Mouse (Mus musculus) kidney, adult 2 months (tissue): ENCODE results near the gene Rps27l. TPM values are rescaled to one million over a fixed set of nuclear protein-coding genes. Genes with fewer than 3 reads are reported as not detected.
A peak's percentile ranks its signal among the peaks of the same experiment; 100 is the strongest.

Source experiments
- DNase-seq: peaks from one replicate; pipeline ENCODE4 v3.0.0; 2021
- H3K27ac ChIP-seq: fragments of 200-500 bp; 2 replicates; pipeline ENCODE4 v1.5.1; 2012; ENCODE audit warnings: low read depth, low read length, control low read depth, inconsistent platforms; ENCODE audit not compliant: insufficient read depth
- H3K27me3 ChIP-seq: fragments of 200-500 bp; replicated peaks from 2 replicates; pipeline ENCODE4 v1.6.1; 2012; ENCODE audit warnings: mild to moderate bottlenecking, moderate library complexity, low read length, inconsistent platforms; ENCODE audit not compliant: control insufficient read depth, insufficient read depth
- H3K36me3 ChIP-seq: fragments of 200-500 bp; 2 replicates; pipeline ENCODE4 v1.6.1; 2012; ENCODE audit warnings: mild to moderate bottlenecking, moderate library complexity, low read length, inconsistent platforms; ENCODE audit not compliant: control insufficient read depth, insufficient read depth
- H3K4me1 ChIP-seq: fragments of 200-500 bp; 2 replicates; pipeline ENCODE4 v1.6.1; 2011; ENCODE audit warnings: low read length; ENCODE audit not compliant: control insufficient read depth, insufficient read depth
- H3K4me3 ChIP-seq: fragments of 200-500 bp; 2 replicates; pipeline ENCODE4 v1.5.1; 2011; ENCODE audit warnings: mild to moderate bottlenecking, low read depth, low read length, control low read depth; ENCODE audit not compliant: insufficient read depth
- CTCF ChIP-seq: fragments of 200-500 bp; conservative IDR thresholded peaks from 2 replicates; pipeline ENCODE4 v1.5.1; 2011; ENCODE audit warnings: low read depth, mild to moderate bottlenecking, control low read depth, low read length, moderate library complexity, mixed read lengths; ENCODE audit not compliant: insufficient read depth, insufficient read length
- POLR2A ChIP-seq: fragments of 200-500 bp; IDR thresholded peaks from one replicate; pipeline ENCODE4 v1.6.1; 2011; ENCODE audit warnings: low read depth, low read length, control low read depth
- WGBS: fragments of 180-500 bp; shearing (Covaris S2); methylation state at CpG from one replicate; pipeline ENCODE4 v1.1.7; 2018; 5-methylcytosine and 5-hydroxymethylcytosine counted together
- polyA plus RNA-seq: library from polyadenylated mRNA; depleted of rRNA; stranded (reverse); fragments of >200 nt; gene quantifications from 2 replicates; pipeline ENCODE4 v1.2.3, GENCODE M21; 2012

Gene Rps27l
- polyA plus RNA-seq, 1 experiment = 128 TPM

- Histone ChIP-seq H3K4me1 (peaks cover 3% of the 10 kb centered on the region; the same call in 1 of the 2 replicates), H3K27me3 (no peaks in the 10 kb centered on the region), H3K4me3 (no peak overlapping the region), H3K27ac (no peak overlapping the region), H3K36me3 (no peaks in the 10 kb centered on the region)
- peak; percentile 73 for DNase-seq
- TF ChIP-seq CTCF (peak; percentile 96), POLR2A (no peak)
- 13% methylated on average over 5 of the region's 5 CpGs for WGBS
Observed at GRCm38 (mm10) chr9:66980458-66980857, 34.6 kb downstream of the Rps27l start.

DNA sequence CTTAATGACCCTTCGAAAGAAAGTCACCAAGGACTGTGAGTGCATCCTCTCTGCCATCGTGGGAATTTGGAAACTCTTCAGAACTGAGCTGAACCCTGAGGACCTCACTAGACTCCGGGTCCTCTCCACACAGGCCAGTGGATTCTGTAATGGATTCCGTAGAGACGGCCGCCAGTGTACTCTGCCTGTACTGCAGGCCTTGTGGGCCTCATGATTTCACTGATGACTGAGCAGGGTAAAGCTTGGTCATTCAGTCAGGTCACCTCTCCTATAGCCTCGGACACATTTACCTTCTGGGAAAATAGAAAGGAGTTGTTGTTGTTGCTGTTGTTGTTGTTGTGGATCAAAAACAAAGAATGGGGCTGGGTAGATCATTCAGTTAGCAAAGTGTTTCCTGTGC is 36.2 kb downstream of the Rps27l start:
- 36% methylated on average over 7 of the region's 7 CpGs for WGBS
- Histone ChIP-seq H3K27ac (no peak overlapping the region), H3K4me1 (no peaks in the 10 kb centered on the region), H3K4me3 (no peak overlapping the region), H3K27me3 (no peaks in the 10 kb centered on the region), H3K36me3 (no peaks in the 10 kb centered on the region)
- DNase-seq = no peak
- TF ChIP-seq POLR2A (no peak), CTCF (no peak)

- peaks cover 13% of the 10 kb centered on the region for H3K4me1 ChIP-seq
- no peak overlapping the region for H3K27ac ChIP-seq
- 67% methylated on average over 7 of the region's 7 CpGs for WGBS
- TF ChIP-seq CTCF = no peak
- no peak for TF ChIP-seq POLR2A
- H3K4me3 ChIP-seq = no peak overlapping the region
- no peak for DNase-seq
- no peaks in the 10 kb centered on the region for H3K36me3 ChIP-seq
- no peaks in the 10 kb centered on the region for H3K27me3 ChIP-seq
Observed at GRCm38 (mm10) chr9:66985377-66985776, 39.5 kb downstream of the Rps27l start.

DNA sequence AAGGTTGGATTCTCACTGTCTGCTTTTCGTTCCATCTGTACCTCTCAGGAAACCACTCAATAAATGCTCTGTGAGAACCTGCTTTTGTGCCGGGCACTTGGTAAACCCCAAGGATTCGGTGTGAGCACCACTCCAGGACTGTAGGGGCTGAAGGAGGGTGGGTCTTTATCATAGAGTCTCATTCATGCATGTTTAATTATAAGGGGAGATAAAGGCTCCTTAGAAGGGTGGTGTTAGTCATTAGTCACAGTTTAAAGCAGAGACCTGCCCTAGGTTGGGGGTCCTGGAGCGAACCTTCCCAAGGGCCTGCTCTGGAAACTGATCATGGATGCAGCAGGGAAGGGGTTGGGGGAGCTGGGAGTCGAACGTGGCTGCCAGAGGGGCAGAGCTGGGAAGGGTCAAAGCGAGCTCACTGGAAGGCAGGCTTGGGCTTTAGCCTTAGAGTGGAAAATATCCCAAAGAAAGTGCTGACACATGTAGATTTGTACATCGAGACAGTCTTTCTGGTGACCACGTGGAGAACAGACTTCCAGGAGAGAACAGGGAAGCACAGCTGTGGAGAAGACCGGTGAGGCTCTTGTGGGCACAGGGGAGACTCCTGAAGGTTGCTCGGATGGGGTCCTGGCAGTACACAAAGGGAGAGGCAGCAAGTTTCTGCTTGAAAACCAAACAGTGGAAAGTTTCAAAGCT is 42.5 kb downstream of the Rps27l start:
- H3K27me3 ChIP-seq = no peaks in the 10 kb centered on the region
- no peak overlapping the region for H3K4me3 ChIP-seq
- peak overlapping the region; percentile 82 for H3K27ac ChIP-seq
- 37% methylated on average over 11 of the region's 11 CpGs for WGBS
- DNase-seq = peak; percentile 26
- TF ChIP-seq POLR2A (no peak), CTCF (no peak)
- peaks cover 13% of the 10 kb centered on the region for H3K4me1 ChIP-seq
- H3K36me3 ChIP-seq = no peaks in the 10 kb centered on the region

- no peak for TF ChIP-seq CTCF
- no peak for TF ChIP-seq POLR2A
- Histone ChIP-seq H3K27me3 (no peaks in the 10 kb centered on the region), H3K27ac (peak overlapping the region; percentile 82), H3K4me1 (peaks cover 13% of the 10 kb centered on the region), H3K36me3 (no peaks in the 10 kb centered on the region), H3K4me3 (no peak overlapping the region)
- 26% methylated on average over 6 of the region's 6 CpGs for WGBS
- DNase-seq = peak; percentile 85
Observed at GRCm38 (mm10) chr9:66988888-66989414, 43.1 kb downstream of the Rps27l start.

DNA sequence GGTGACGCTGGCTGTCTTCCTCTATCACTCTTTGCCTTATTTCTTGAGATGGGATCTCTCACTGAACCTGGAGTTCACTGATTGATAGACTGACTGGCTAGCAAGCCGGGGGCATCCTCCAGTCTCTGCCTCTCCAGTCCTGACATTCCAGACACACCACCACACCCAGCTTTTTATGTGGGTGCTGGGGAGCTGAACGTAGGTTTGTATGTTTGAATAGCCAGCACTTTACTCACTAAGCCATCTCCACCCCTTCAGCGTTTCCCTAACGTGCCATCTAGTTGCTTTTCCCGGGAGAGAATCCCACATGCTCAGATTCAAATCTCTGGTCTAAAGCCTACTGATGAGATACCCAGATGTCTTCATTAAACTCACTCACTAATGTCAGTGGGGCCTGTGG is 43.7 kb downstream of the Rps27l start:
- Histone ChIP-seq H3K4me1 (peaks cover 13% of the 10 kb centered on the region), H3K36me3 (no peaks in the 10 kb centered on the region), H3K27me3 (no peaks in the 10 kb centered on the region), H3K27ac (peak overlapping the region; percentile 66), H3K4me3 (no peak overlapping the region)
- TF ChIP-seq POLR2A (no peak), CTCF (no peak)
- WGBS = 66% methylated on average over 6 of the region's 6 CpGs
- no peak for DNase-seq

DNA sequence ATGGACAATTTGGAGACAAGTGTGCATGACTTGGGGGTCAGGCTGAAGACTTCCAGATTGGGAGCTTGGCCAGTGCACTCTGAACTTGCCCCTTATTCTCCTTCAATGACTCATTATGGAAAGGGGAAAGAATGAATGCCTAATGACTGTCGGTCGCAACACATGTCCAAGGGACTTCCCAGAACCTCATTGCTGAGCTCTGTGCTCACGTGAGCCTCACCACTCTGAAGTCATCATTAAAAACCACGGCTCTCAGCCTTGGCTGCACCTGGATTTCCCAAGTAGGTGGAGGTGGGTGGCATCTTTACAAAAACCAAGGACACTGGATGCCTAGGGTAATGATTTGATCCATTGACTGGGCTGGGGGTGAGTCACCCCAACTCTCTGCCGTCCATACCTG is 44.2 kb downstream of the Rps27l start:
- Histone ChIP-seq H3K27me3 (no peaks in the 10 kb centered on the region), H3K4me3 (no peak overlapping the region), H3K27ac (no peak overlapping the region), H3K36me3 (no peaks in the 10 kb centered on the region), H3K4me1 (peaks cover 13% of the 10 kb centered on the region)
- TF ChIP-seq POLR2A (no peak), CTCF (no peak)
- DNase-seq = peak; percentile 21
- 72% methylated on average over 5 of the region's 5 CpGs for WGBS
